Mouse (Mus musculus) Patski (cell line): ENCODE data around the gene Mmp14. TPM values are rescaled to one million over a fixed set of nuclear protein-coding genes. Genes with fewer than 3 reads are reported as not detected.

Source experiments
- ATAC-seq: fragments of 100-300 bp; one replicate; pipeline ENCODE4 v1.8.0; 2021
- CTCF ChIA-PET: fragments of 350-600 bp; sonication (Branson Sonifier 250); formaldehyde crosslinking; loops from one replicate; lab custom pipeline; 2022; ENCODE audit warnings: inconsistent platforms; lab: Charles Lee
- POLR2A ChIA-PET: fragments of 350-600 bp; sonication (Branson Sonifier 250); formaldehyde crosslinking; loops from one replicate; lab custom pipeline; 2022; ENCODE audit warnings: antibody characterized with exemption, inconsistent platforms; lab: Charles Lee
- DNase-seq: peaks from one replicate; pipeline ENCODE4 v3.0.0-alpha.2; 2011; ENCODE audit warnings: low read depth, low spot score
- H3K27me3 ChIP-seq: fragments of 371-371 bp; one replicate; pipeline ENCODE4 v1.5.1; 2021
- CTCF ChIP-seq: fragments of 100-300 bp; IDR thresholded peaks from one replicate; pipeline ENCODE4 v1.5.1; 2021
- in situ Hi-C: fragments of 300-500 bp; cut with MboI; formaldehyde crosslinking; loops from 3 replicates; pipeline ENCODE4 v1.11.1; 2018; ENCODE audit warnings: low pct_unique_long_range_greater_than_20kb, mixed read lengths
- polyA plus RNA-seq: library from polyadenylated mRNA; unstranded; gene quantifications from one replicate; pipeline ENCODE4 v1.2.3, GENCODE M21; 2021

Gene Mmp14
- polyA plus RNA-seq, 1 experiment from 2014 or later: 35.9 TPM

GRCm38 (mm10) chr14:54464293-54465005 lies 33.0 kb downstream of the Mmp14 start:
- DNase-seq (no peak), ATAC-seq (peak; percentile 81)
- POLR2A ChIA-PET: no interaction called here
- CTCF ChIA-PET: interaction anchor here (1.4 kb wide), 1 partner anchor 49 kb away, joined by 3 read pairs; no protein-coding TSS in a partner anchor
- in situ Hi-C loops: no loop called here
- no peak for TF ChIP-seq CTCF
- no peaks in the 10 kb centered on the region for H3K27me3 ChIP-seq

GRCm38 (mm10) chr14:54471467-54471866 lies 40.1 kb downstream of the Mmp14 start:
- ChIA-PET POLR2A (no interaction called here), CTCF (no interaction called here)
- DNase-seq (no peak), ATAC-seq (no peak)
- no peaks in the 10 kb centered on the region for H3K27me3 ChIP-seq
- in situ Hi-C loops: no loop called here
- no peak for TF ChIP-seq CTCF

- ChIA-PET POLR2A (no interaction called here), CTCF (interaction anchor here (1.2 kb wide), 1 partner anchor 10 kb away, joined by 3 read pairs; no protein-coding TSS in a partner anchor)
- ATAC-seq (no peak), DNase-seq (no peak)
- TF ChIP-seq CTCF: no peak
- H3K27me3 ChIP-seq: no peaks in the 10 kb centered on the region
- in situ Hi-C loops: no loop called here
Observed at GRCm38 (mm10) chr14:54472671-54473070, 41.3 kb downstream of the Mmp14 start.

- no peaks in the 10 kb centered on the region for H3K27me3 ChIP-seq
- CTCF ChIA-PET: no interaction called here
- TF ChIP-seq CTCF: no peak
- in situ Hi-C loops: no loop called here
- POLR2A ChIA-PET: no interaction called here
- ATAC-seq (no peak), DNase-seq (no peak)
Observed at GRCm38 (mm10) chr14:54474744-54475143, 43.3 kb downstream of the Mmp14 start.

- in situ Hi-C loops: no loop called here
- DNase-seq: no peak
- ATAC-seq: no peak
- no peaks in the 10 kb centered on the region for H3K27me3 ChIP-seq
- no peak for TF ChIP-seq CTCF
- ChIA-PET CTCF (interaction anchor here (1.4 to 1.6 kb wide), 2 partner anchors 9 to 193 kb away, joined by 3 read pairs; no protein-coding TSS in a partner anchor), POLR2A (no interaction called here)
Observed at GRCm38 (mm10) chr14:54475941-54476844, 44.8 kb downstream of the Mmp14 start, which contains the start of gene Rem2. TSS of gene Rem2 (plus strand) at chr14:54476100.

GRCm38 (mm10) chr14:54477172-54477909 lies 45.9 kb downstream of the Mmp14 start:
- TF ChIP-seq CTCF: no peak
- no peaks in the 10 kb centered on the region for H3K27me3 ChIP-seq
- CTCF ChIA-PET: interaction anchor here (1.6 kb wide), 1 partner anchor 10 kb away, joined by 3 read pairs; no protein-coding TSS in a partner anchor
- DNase-seq (no peak), ATAC-seq (no peak)
- in situ Hi-C loops: no loop called here
- POLR2A ChIA-PET: no interaction called here

GRCm38 (mm10) chr14:54479451-54479920 lies 48.1 kb downstream of the Mmp14 start:
- in situ Hi-C loops: no loop called here
- POLR2A ChIA-PET: no interaction called here
- ATAC-seq (no peak), DNase-seq (no peak)
- CTCF ChIA-PET: no interaction called here
- TF ChIP-seq CTCF: no peak
- no peaks in the 10 kb centered on the region for H3K27me3 ChIP-seq

GRCm38 (mm10) chr14:54480673-54481072 lies 49.3 kb downstream of the Mmp14 start:
- H3K27me3 ChIP-seq: no peaks in the 10 kb centered on the region
- ATAC-seq (no peak), DNase-seq (no peak)
- no peak for TF ChIP-seq CTCF
- in situ Hi-C loops: no loop called here
- ChIA-PET POLR2A (interaction anchor here (0.6 kb wide), 1 partner anchor 141 kb away, joined by 5 read pairs; no protein-coding TSS in a partner anchor), CTCF (interaction anchor here (1.4 to 2.0 kb wide), 2 partner anchors 13 to 242 kb away, joined by 5 read pairs; no protein-coding TSS in a partner anchor)

GRCm38 (mm10) chr14:54481402-54481801 lies 50.0 kb downstream of the Mmp14 start:
- DNase-seq: no peak
- CTCF ChIA-PET: interaction anchor here (2.0 kb wide), 1 partner anchor 243 kb away, joined by 5 read pairs; no protein-coding TSS in a partner anchor
- in situ Hi-C loops: no loop called here

More at GRCm38 (mm10) chr14:54481402-54481801, 50.0 kb downstream of the Mmp14 start:
- POLR2A ChIA-PET: no interaction called here
- TF ChIP-seq CTCF: no peak
- ATAC-seq: peak; percentile 47
- H3K27me3 ChIP-seq: no peaks in the 10 kb centered on the region
